Mouse (Mus musculus) neural tube, embryonic 10.5 days (tissue): ENCODE results near the gene Micall2.
"Not testable (repeated sequence)": the region's sequence is repeated elsewhere in the genome, so short reads cannot be mapped to it uniquely, and the experiment has no call there.

Experiments used
- DNase-seq: peaks from one replicate; pipeline ENCODE4 v3.0.0-alpha.2; 2017; ENCODE audit warnings: low spot score; ENCODE audit errors: extremely low spot score

The Micall2 gene

GRCm38 (mm10) chr5:139735677-139736503, at the start of gene Micall2:
Gene Micall2 (minus strand): TSS chr5:139736336.
- DNase-seq = peak; percentile 94

GRCm38 (mm10) chr5:139781406-139781805, 45.3 kb upstream of the Micall2 start:
- no peak for DNase-seq

- DNase-seq = no peak
Observed at GRCm38 (mm10) chr5:139776966-139777365, 40.8 kb upstream of the Micall2 start.

- peak; percentile 97 for DNase-seq
Observed at GRCm38 (mm10) chr5:139775216-139775926, 39.2 kb upstream of the Micall2 start, which contains the start of gene Ints1. Gene Ints1 (minus strand): TSS chr5:139775674.

GRCm38 (mm10) chr5:139768216-139768615, 32.1 kb upstream of the Micall2 start:
- DNase-seq = no peak

GRCm38 (mm10) chr5:139764296-139764695, 28.2 kb upstream of the Micall2 start:
- DNase-seq = no peak

- no peak for DNase-seq
Observed at GRCm38 (mm10) chr5:139758096-139758495, 22.0 kb upstream of the Micall2 start.

- DNase-seq = no peak
Observed at GRCm38 (mm10) chr5:139756586-139756985, 20.4 kb upstream of the Micall2 start.

- DNase-seq = no peak
Observed at GRCm38 (mm10) chr5:139756135-139756534, 20.0 kb upstream of the Micall2 start.

- DNase-seq = peak; percentile 63
Observed at GRCm38 (mm10) chr5:139754753-139755152, 18.6 kb upstream of the Micall2 start.

GRCm38 (mm10) chr5:139750535-139750934, 14.4 kb upstream of the Micall2 start:
- DNase-seq = peak; percentile 84

- DNase-seq = no peak
Observed at GRCm38 (mm10) chr5:139749413-139750125, 13.4 kb upstream of the Micall2 start.

GRCm38 (mm10) chr5:139745771-139746170, 9.6 kb upstream of the Micall2 start:
- peak; percentile 51 for DNase-seq

GRCm38 (mm10) chr5:139742640-139743039, 6.5 kb upstream of the Micall2 start:
- DNase-seq = not testable (repeated sequence)

- no peak for DNase-seq
Observed at GRCm38 (mm10) chr5:139738592-139739315, 2.6 kb upstream of the Micall2 start.

- DNase-seq = no peak
Observed at GRCm38 (mm10) chr5:139737841-139738591, 1.9 kb upstream of the Micall2 start.

- DNase-seq = no peak
Observed at GRCm38 (mm10) chr5:139736504-139736940, 386 bp upstream of the Micall2 start.

GRCm38 (mm10) chr5:139734746-139735145, 1.4 kb downstream of the Micall2 start:
- no peak for DNase-seq

GRCm38 (mm10) chr5:139734016-139734415, 2.1 kb downstream of the Micall2 start:
- no peak for DNase-seq

- no peak for DNase-seq
Observed at GRCm38 (mm10) chr5:139732634-139733107, 3.5 kb downstream of the Micall2 start.
